Mouse (Mus musculus): ENCODE results near the gene Fat1. TPM values are rescaled to one million over a fixed set of nuclear protein-coding genes. Genes with fewer than 3 reads are reported as not detected.

Fat1 gene
- 19.6 and 22.8 TPM in 2 replicates for polyA plus RNA-seq (2012; rRNA removed; ENCODE audit: low replicate concordance)

GRCm38 (mm10) chr8:44934850-44935497 is at the start of gene Fat1:
Fat1 (plus strand) TSS chr8:44935447.

GRCm38 (mm10) chr8:45068759-45069386 is 133.6 kb downstream of the Fat1 start, which contains the start of gene Mtnr1a:
Mtnr1a (plus strand) TSS chr8:45069137.

Other genes with a start within 250 kb of the Fat1 start
- gene Mtnr1a, start 133.7 kb downstream of the Fat1 start, polyA plus RNA-seq (2012; rRNA removed; ENCODE audit: low replicate concordance): not detected in 2 replicates